Mouse (Mus musculus) CH12.LX (cell line): ENCODE measurements at regions not wholly inside any gene's neighbourhood (a gene's known extent, or its start where the extent isn't known, plus 50 kb on each side); places are given as distances from the start of the nearest gene placed in this dataset.

Experiments used
- DNase-seq: peaks from one replicate; pipeline ENCODE4 v3.0.0-alpha.2; 2013; ENCODE audit errors: extremely low read depth
- H3K27ac ChIP-seq: 2 replicates; pipeline ENCODE4 v1.5.1; 2012; ENCODE audit warnings: low read depth, mild to moderate bottlenecking, control low read depth, moderate library complexity; ENCODE audit not compliant: insufficient read depth
- H3K27me3 ChIP-seq: replicated peaks from 2 replicates; pipeline ENCODE3; 2012; ENCODE audit warnings: inconsistent platforms
- H3K36me3 ChIP-seq, 2 experiments: replicated peaks in 1 of 2; 2 replicates each; pipeline versions ENCODE3 to v1.6.1; 2012; ENCODE audit warnings: inconsistent platforms in 1 of 2, low read length in 1 of 2, mild to moderate bottlenecking in 1 of 2, mixed read lengths in 1 of 2, moderate library complexity in 1 of 2; ENCODE audit not compliant: control insufficient read depth in 1 of 2, insufficient read depth in 1 of 2
- H3K4me1 ChIP-seq, 2 experiments: 2 replicates each; pipeline ENCODE4 v1.6.1; 2012; ENCODE audit warnings: inconsistent platforms in 1 of 2, moderate library complexity in 1 of 2; ENCODE audit not compliant: insufficient read depth in 2 of 2, control insufficient read depth in 1 of 2
- H3K4me2 ChIP-seq: 2 replicates; pipeline ENCODE4 v1.6.1; 2012; ENCODE audit warnings: low read depth, mild to moderate bottlenecking, control low read depth; ENCODE audit not compliant: poor library complexity, insufficient read depth, severe bottlenecking
- H3K4me3 ChIP-seq, 3 experiments: fragments of 150-350 bp in 1 of 3; sonication (generic) in 1 of 3; replicated peaks in 1 of 3; 2 replicates each; pipeline versions ENCODE3 to v1.5.1; 2011 to 2012; ENCODE audit warnings: low read depth in 2 of 3, low read length in 2 of 3, mild to moderate bottlenecking in 2 of 3, moderate library complexity in 2 of 3, control low read depth in 1 of 3, improper control_type of control experiment in 1 of 3, inconsistent platforms in 1 of 3, mixed read lengths in 1 of 3; ENCODE audit not compliant: poor library complexity in 1 of 3
- H3K79me2 ChIP-seq: replicated peaks from 2 replicates; pipeline ENCODE4 v1.6.1; 2012; ENCODE audit warnings: mild to moderate bottlenecking, moderate library complexity; ENCODE audit not compliant: control insufficient read depth, poor library complexity, insufficient read depth, severe bottlenecking; ENCODE audit errors: extremely low read depth
- H3K9ac ChIP-seq: 2 replicates; pipeline ENCODE4 v1.6.1; 2012; ENCODE audit warnings: low read depth, mild to moderate bottlenecking, control low read depth, moderate library complexity; ENCODE audit not compliant: insufficient read depth
- H3K9me3 ChIP-seq: replicated peaks from 2 replicates; pipeline ENCODE3; 2012; ENCODE audit warnings: low read length, inconsistent platforms, mixed read lengths
- BHLHE40 ChIP-seq: IDR thresholded peaks from 2 replicates; pipeline ENCODE4 v1.6.1; 2011; ENCODE audit warnings: mild to moderate bottlenecking, low read depth, low read length, improper control_type of control experiment
- CHD2 ChIP-seq: IDR thresholded peaks from 2 replicates; pipeline ENCODE4 v1.6.1; 2011; ENCODE audit warnings: low read length, improper control_type of control experiment
- CTCF ChIP-seq, 2 experiments: IDR thresholded peaks in 1 of 2; conservative IDR thresholded peaks in 1 of 2; 2 replicates each; pipeline ENCODE4 v1.5.1; 2011 to 2012; ENCODE audit warnings: low read depth in 2 of 2, low read length in 2 of 2, improper control_type of control experiment in 1 of 2, inconsistent platforms in 1 of 2, mild to moderate bottlenecking in 1 of 2, moderate library complexity in 1 of 2
- GABPA ChIP-seq: IDR thresholded peaks from 2 replicates; pipeline ENCODE4 v1.6.1; 2012; ENCODE audit warnings: low read depth, low read length, improper control_type of control experiment, inconsistent platforms; ENCODE audit not compliant: insufficient replicate concordance
- HCFC1 ChIP-seq: IDR thresholded peaks from 2 replicates; pipeline ENCODE4 v1.6.1; 2012; ENCODE audit warnings: low read depth, mild to moderate bottlenecking, inconsistent platforms, low read length, improper control_type of control experiment
- JUND ChIP-seq: conservative IDR thresholded peaks from 2 replicates; pipeline ENCODE4 v1.6.1; 2011; ENCODE audit warnings: low read depth, low read length, improper control_type of control experiment
- KAT2A ChIP-seq: IDR thresholded peaks from 2 replicates; pipeline ENCODE4 v1.6.1; 2012; ENCODE audit warnings: low read length, improper control_type of control experiment, inconsistent platforms; ENCODE audit not compliant: insufficient replicate concordance
- MEF2A ChIP-seq: IDR thresholded peaks from 2 replicates; pipeline ENCODE4 v1.6.1; 2014; ENCODE audit warnings: low read depth, mild to moderate bottlenecking, inconsistent platforms, low read length, improper control_type of control experiment, borderline replicate concordance
- NELFE ChIP-seq: IDR thresholded peaks from 2 replicates; pipeline ENCODE4 v1.6.1; 2011; ENCODE audit warnings: low read depth, low read length, improper control_type of control experiment
- POLR2A ChIP-seq: IDR thresholded peaks from 2 replicates; pipeline ENCODE4 v1.6.1; 2011; ENCODE audit warnings: low read depth, mild to moderate bottlenecking, improper control_type of control experiment, low read length
- SIN3A ChIP-seq: IDR thresholded peaks from 2 replicates; pipeline ENCODE4 v1.6.1; 2012; ENCODE audit warnings: low read length, improper control_type of control experiment, inconsistent platforms
- TCF12 ChIP-seq: IDR thresholded peaks from 2 replicates; pipeline ENCODE4 v1.6.1; 2014; ENCODE audit warnings: low read depth, mild to moderate bottlenecking, inconsistent platforms, low read length, improper control_type of control experiment
- UBTF ChIP-seq: IDR thresholded peaks from 2 replicates; pipeline ENCODE4 v1.6.1; 2012; ENCODE audit warnings: low read depth, mild to moderate bottlenecking, inconsistent platforms, low read length, improper control_type of control experiment, moderate library complexity
- USF2 ChIP-seq: conservative IDR thresholded peaks from 2 replicates; pipeline ENCODE4 v1.6.1; 2011; ENCODE audit warnings: low read depth, low read length, improper control_type of control experiment
- ZKSCAN1 ChIP-seq: IDR thresholded peaks from 2 replicates; pipeline ENCODE4 v1.6.1; 2012; ENCODE audit warnings: low read depth, inconsistent platforms, low read length, improper control_type of control experiment, borderline replicate concordance
- ZMIZ1 ChIP-seq: IDR thresholded peaks from 2 replicates; pipeline ENCODE4 v1.6.1; 2012; ENCODE audit warnings: low read depth, mild to moderate bottlenecking, inconsistent platforms, low read length, improper control_type of control experiment
- dilution Hi-C: fragments of 300-500 bp; cut with MboI; formaldehyde crosslinking; loops from 2 replicates; pipeline ENCODE4 v1.14.3; 2020; ENCODE audit warnings: low sequenced_read_pairs; ENCODE audit not compliant: extremely low pct_unique_long_range_greater_than_20kb, extremely low pct_ligation_motif_present
- in situ Hi-C: fragments of 300-500 bp; cut with MboI; formaldehyde crosslinking; loops from 3 replicates; pipeline ENCODE4 v1.14.3; 2019; ENCODE audit warnings: low sequenced_read_pairs, low pct_ligation_motif_present, low pct_unique_long_range_greater_than_20kb, mixed read lengths

DNA sequence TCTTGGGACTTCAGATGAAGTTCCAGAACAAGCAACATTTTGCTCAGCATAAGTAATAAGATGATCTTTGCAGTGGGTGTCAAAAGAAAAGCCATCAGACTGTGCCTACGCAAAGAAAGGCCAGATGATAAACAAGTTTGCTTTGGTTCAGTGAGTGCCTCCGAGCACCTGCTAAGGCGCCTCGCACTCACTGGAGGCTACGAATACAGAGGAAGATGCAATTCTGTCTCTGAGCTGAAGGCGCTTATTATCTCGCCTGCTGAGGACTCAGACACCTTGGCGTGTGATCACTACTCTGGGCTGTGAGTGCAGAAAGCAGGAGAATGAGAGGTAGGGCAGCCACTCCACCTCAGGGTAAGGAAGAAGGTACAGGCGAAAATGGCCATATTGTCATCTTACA is 82.7 kb upstream of the Dyrk2 start:
- in situ Hi-C loops = no loop called here
- dilution Hi-C loops = no loop called here
- Histone ChIP-seq H3K4me1 (peaks cover 0 to 8% of the 10 kb centered on the region in 2 experiments; a peak in 2 of 4 replicates), H3K4me3 (no peak overlapping the region), H3K27ac (no peak overlapping the region), H3K27me3 (no peaks in the 10 kb centered on the region), H3K4me2 (no peak overlapping the region), H3K36me3 (no peaks in the 10 kb centered on the region), H3K9me3 (no peaks in the 10 kb centered on the region), H3K9ac (no peak overlapping the region), H3K79me2 (no peaks in the 10 kb centered on the region)
- no peak for TF ChIP-seq POLR2A
- no peak for TF ChIP-seq KAT2A
- TF ChIP-seq UBTF = no peak
- DNase-seq = no peak

DNA sequence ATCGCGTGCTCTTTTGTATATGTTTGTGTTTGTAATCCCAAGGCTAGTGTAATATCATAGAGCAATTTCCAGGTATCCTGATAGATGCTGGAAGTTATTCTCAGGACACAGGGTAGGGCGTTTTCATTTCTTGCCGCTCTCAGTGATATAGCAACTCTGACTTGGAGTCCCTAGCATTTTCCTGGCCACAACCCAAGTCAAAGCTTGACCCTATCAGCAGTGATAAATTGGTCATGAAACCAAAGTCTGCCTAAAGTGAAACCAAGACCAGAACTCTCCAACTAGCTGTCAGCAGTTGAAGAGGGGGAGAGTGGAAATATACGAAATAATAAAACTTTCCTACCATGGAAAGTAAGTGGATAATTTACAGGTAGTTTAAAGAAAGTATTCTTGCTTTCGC is 77.7 kb upstream of the Dyrk2 start:
- DNase-seq = no peak
- Histone ChIP-seq H3K4me1 (no peaks in the 10 kb centered on the region), H3K9ac (no peak overlapping the region), H3K9me3 (no peaks in the 10 kb centered on the region), H3K4me2 (no peak overlapping the region), H3K79me2 (no peaks in the 10 kb centered on the region), H3K36me3 (no peaks in the 10 kb centered on the region), H3K27ac (no peak overlapping the region), H3K4me3 (no peak overlapping the region), H3K27me3 (no peaks in the 10 kb centered on the region)
- dilution Hi-C loops (no loop called here), in situ Hi-C loops (no loop called here)
- TF ChIP-seq KAT2A (no peak), HCFC1 (no peak), SIN3A (no peak), NELFE (no peak), JUND (no peak), GABPA (no peak), UBTF (no peak), ZKSCAN1 (no peak), CTCF (conservative IDR thresholded peaks at IDR 0.05 in 1 of 2, IDR thresholded peaks at IDR 0.05 in 1 of 2; ENCODE audit: low read depth in 2 of 2, low read length in 2 of 2) (no peak), TCF12 (no peak), BHLHE40 (no peak)

GRCm38 (mm10) chr10:118947016-118947674 is 77.1 kb upstream of the Dyrk2 start:
- Histone ChIP-seq H3K4me3 (no peak overlapping the region), H3K27ac (no peak overlapping the region), H3K79me2 (no peaks in the 10 kb centered on the region), H3K9ac (no peak overlapping the region), H3K9me3 (no peaks in the 10 kb centered on the region), H3K36me3 (no peaks in the 10 kb centered on the region), H3K27me3 (no peaks in the 10 kb centered on the region), H3K4me1 (no peaks in the 10 kb centered on the region), H3K4me2 (no peak overlapping the region)
- TF ChIP-seq MEF2A = no peak
- no peak for TF ChIP-seq CHD2
- TF ChIP-seq ZMIZ1 = no peak
- no peak for TF ChIP-seq USF2
- in situ Hi-C loops (no loop called here), dilution Hi-C loops (no loop called here)
- no peak for DNase-seq
